Mouse (Mus musculus) lung, adult 2 months (tissue): Measurements from ENCODE around the gene Arhgef7.

Experiments used
- CTCF ChIP-seq: fragments of 200-500 bp; IDR thresholded peaks from 2 replicates; pipeline ENCODE4 v1.5.1; 2011; ENCODE audit warnings: mild to moderate bottlenecking, low read length, control low read depth; ENCODE audit not compliant: insufficient read depth
- POLR2A ChIP-seq: fragments of 200-500 bp; IDR thresholded peaks from 2 replicates; pipeline ENCODE4 v1.6.1; 2011; ENCODE audit warnings: low read depth, mild to moderate bottlenecking, control low read depth, low read length, borderline replicate concordance; ENCODE audit errors: extremely low read depth

DNA sequence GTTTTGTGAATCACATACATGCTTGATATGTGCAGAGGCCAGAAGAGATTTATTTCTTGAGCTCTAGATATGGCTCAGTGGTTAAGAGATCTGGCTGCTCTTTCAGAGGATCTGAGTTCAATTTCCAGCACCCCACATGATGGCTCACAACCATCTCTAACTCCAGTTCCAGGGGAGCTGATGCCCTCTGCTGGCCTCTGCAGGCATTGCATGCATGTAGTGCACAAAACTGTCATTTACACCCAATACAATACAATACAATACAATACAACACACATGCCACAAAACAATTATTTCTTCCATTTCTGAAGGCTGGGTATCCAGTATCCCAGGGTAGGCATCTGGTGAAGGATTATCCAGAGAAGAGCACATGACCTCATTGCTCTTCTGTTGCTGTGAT, 140.3 kb downstream of the Arhgef7 start:
- TF ChIP-seq CTCF: 0 out of 2 replicates have a peak, but pooled peaks have one; percentile 11
- TF ChIP-seq POLR2A: no peak
